Mouse (Mus musculus) spleen, adult 18-20 months (tissue): ENCODE results near the gene Cyp3a41a.
"Not testable (repeated sequence)": the region's sequence is repeated elsewhere in the genome, so short reads cannot be mapped to it uniquely, and the experiment has no call there.

Experiments used
- DNase-seq, 2 experiments: peaks; one replicate each; pipeline ENCODE4 v3.0.0; 2022; ENCODE audit warnings: mixed read lengths in 2 of 2

Cyp3a41a gene

DNA sequence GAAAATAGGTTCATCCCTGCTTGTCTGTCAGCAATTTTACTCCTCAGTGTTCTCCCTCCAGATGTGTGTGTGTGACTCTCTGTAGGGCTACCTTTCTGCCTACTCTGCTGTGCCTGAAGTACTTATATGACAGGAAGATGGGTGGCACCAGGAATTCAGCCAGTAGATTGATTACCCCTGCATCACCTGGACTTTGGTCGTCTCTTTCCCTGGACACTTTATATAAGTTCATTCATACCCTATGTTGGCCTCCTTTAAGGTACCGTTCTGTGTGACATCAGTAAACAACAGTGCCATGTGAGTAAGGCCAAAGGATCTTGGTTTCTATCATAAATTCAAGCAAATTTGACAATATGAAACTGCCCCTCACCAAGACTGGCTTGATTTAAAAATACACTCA, at the start of gene Cyp3a41a:
Gene Cyp3a41a (minus strand): TSS at position 101 of the 400 bp plus-strand sequence.
- not testable (repeated sequence) for DNase-seq

- not testable (repeated sequence) for DNase-seq
These were observed 17.6 kb upstream of the Cyp3a41a start for GRCm38 (mm10) chr5:145737512-145737911.

GRCm38 (mm10) chr5:145714296-145714695, 5.6 kb downstream of the Cyp3a41a start:
- not testable (repeated sequence) for DNase-seq

DNA sequence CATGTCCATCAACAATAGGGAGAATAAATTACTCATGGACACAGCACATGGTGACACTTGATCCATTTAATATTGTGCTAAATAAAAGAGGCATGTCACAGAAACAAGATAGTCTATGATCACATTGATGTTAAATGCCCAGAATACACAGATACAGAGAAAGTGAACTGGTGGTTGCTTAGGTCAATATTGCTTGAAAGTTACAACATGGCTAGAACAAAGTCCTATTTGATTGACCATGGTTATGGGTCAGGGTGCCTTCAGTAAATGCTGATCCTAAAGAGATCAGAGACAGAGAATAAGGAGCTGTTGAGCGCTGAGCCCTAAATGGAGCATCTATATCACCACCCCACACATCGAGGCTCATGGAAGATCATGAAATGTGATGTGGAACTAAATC, 12.6 kb downstream of the Cyp3a41a start:
- DNase-seq = not testable (repeated sequence)

GRCm38 (mm10) chr5:145662007-145662406, 57.9 kb downstream of the Cyp3a41a start:
- DNase-seq = no peak

GRCm38 (mm10) chr5:145647779-145648178, 72.2 kb downstream of the Cyp3a41a start:
- DNase-seq = no peak
